Mouse (Mus musculus) urinary bladder, postnatal 36 days (tissue): ENCODE data around the gene Fig4.
A peak's percentile ranks its signal among the peaks of the same experiment; 100 is the strongest.

ENCODE experiments used
- DNase-seq, 2 experiments: peaks; one replicate each; pipeline ENCODE4 v3.0.0; 2022; ENCODE audit warnings: low spot score in 2 of 2, mixed read lengths in 1 of 2

Fig4 gene

GRCm38 (mm10) chr10:41261218-41261617 is 41.8 kb downstream of the Fig4 start:
- no peak for DNase-seq

DNA sequence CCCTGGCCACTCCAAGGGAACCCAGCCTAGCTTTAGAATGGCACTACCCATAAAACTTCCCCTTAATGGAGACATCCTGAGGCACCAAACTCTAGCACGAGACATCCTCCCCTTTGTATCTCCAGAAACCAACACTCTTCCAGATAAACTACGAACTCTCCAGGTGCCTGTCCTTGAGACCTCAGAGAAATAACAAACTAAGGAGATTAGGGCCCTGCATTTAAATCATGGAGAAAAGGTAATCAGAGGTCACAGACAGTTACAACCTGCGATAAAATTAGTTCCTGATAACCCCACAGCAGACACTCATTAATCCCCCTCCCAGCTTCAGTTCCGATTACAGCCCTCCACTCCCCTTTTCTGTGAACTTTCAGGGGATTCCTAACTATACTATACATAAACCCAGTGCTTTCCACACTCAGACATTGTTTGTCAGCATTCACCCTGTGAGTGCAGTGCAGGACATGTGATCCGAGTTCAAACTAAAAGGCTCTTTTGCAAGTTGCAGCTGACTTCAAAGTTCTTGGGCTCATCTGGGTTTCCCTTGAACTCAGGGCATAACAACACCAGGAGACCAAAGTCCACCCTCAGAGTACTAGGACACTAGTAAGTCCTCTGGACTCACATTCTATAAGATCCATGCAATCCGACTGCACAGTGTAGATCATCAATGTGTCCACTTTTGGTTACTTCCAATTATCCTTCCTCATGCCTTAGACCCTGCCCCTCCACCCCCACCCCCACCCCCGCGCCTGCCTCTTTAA is 42.6 kb downstream of the Fig4 start:
- no peak for DNase-seq

DNA sequence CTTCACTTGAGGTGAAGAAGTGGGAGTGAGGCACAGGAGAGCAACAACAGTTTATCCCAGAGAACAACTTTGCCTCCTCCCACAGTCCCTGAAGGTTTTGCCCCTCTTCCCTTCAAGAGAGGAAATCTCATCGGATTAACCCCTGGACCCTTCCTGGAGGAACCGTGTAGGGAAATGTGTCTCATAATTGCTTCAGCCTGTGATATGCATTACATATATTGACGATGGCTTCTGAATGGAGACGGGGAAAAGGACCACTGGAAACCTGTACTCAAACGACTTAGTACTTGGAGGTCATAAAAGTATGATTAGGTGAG is 52.4 kb downstream of the Fig4 start:
- no peak for DNase-seq

DNA sequence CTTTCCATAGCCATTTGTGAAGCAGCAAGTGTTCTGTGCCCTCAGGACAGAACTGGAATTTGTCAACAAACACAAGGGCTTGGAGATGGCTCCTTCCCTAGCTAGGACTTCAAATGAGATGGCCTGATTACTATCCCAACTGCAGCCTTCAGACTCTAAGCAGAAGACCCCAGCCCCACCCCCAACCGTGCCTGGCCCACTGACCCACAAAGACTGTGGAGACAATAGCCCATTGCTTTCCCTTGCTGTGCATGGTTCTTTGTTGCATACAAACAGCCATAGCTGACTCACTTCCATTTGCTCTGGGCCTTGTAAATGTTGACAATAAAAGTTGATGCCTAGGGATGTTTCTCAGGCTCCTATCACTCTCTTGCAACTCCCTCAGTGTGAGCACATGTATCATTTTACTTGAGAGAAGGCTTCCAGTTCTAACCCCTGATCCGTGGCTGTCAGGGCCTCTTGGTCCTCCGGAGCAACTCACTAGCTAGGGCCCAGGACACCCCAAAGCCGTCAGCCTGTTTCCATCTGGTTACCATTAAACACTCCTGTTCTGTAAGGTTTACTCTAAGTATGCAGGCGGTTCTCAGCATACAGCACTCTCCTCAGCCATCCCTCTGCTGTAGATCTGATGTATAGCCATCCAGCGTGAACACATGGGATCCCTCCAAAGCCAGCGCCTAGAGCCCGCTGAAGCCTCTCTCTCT is 52.9 kb downstream of the Fig4 start:
- no peak for DNase-seq

DNA sequence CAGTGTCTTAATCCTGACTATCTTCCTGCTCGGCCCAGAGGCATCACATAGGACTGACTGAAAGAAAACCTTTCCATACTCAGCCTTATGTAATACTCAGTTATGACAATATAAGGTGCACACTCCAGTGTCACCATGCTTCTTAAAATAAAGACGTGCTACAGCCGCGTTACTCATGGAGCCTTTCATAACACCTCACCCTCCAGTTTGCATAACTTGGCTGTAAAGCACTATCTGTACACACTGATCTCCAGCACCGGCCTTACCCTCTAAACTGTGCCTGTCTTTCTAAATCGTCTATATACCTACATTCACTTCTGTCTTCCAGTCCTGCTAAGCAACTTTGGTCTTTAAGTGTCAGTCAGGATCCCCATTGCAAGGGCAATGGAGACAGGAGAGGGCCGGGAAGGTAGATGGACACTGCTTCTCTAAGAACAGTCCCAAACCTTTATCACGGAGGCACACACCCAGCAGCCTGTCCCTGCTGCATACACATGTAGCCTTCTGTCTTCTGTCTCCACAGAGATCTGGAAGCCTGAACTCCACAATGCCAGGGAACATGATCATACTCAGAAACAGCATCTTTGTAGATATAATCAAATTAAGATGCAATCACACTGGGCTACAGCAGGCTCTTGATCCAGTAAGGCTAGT is 53.9 kb downstream of the Fig4 start:
- no peak for DNase-seq

GRCm38 (mm10) chr10:41247800-41248473 is 55.1 kb downstream of the Fig4 start:
- DNase-seq = no peak

DNA sequence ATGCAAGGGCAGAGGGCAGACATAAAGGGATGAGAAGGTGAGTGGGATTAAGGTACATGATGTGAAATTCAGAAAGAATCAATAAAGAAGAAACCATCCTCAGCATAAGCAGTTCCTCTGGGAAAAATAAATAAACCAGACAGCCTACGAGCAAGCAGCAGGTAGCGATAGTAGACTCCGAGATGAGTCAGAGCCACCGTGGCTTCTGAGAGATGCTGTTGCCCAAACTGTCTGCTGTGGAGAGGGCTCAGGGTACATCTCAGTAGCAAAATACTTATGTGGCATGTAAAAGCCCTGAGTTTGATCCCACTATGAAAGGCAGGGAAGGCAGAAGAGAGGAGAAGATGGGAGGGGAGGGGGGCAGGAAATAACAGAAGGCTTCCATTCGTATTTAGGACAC is 56.9 kb downstream of the Fig4 start:
- no peak for DNase-seq

DNA sequence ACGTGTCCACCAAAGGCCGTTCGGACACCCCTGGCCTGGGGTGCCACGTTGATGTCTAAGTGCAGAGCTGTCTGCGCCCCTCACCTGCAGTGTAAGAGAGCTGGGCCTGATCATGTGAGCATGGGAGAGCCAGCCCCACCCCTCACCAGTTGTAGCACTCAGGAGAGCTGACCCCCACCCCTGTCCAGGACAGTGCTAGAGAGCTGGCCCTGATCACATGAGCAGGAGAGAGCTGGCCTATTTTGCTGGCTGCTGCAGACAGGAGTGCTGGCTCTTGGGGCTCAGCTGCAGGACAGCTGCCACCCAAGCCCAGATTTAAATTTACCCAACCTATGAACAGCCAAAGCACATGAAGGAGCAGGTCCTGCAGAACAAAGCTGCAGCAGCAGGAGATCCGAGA is 57.6 kb downstream of the Fig4 start:
- DNase-seq = no peak

- no peak for DNase-seq
Observed at GRCm38 (mm10) chr10:41245028-41245427, 58.0 kb downstream of the Fig4 start.

GRCm38 (mm10) chr10:41243930-41244329 is 59.1 kb downstream of the Fig4 start:
- DNase-seq = no peak

DNA sequence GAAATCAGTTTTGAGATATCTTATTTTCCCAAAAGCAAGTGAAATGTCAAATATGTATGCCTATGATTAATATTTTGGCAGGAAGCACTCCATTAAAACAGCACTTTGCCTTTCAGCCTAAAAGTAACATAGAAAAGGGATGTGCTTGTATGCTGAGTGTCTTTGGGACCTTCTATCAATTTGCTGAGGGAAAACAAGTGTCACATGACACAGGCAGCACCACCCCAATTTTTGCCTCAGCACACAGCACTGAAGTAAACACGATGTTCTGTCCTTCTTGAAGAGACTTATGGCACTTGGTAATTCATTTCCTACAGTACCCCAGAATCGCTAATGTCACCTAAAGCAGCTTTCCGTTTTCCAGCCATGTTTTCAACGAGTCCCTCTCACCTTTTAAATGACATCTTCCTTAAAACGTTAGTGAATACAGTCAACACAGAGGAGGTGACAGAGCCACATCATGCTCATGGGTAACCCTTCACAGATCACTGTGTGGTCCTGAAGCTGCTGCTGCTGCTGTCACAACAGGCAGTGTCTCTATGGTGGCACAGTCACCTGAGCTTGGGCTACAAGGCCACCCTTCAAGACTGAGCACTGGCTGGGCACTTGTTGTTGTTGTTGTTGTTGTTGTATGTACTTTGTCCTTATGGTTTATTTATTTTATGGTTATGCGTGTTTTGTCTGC is 61.4 kb downstream of the Fig4 start:
- no peak for DNase-seq

DNA sequence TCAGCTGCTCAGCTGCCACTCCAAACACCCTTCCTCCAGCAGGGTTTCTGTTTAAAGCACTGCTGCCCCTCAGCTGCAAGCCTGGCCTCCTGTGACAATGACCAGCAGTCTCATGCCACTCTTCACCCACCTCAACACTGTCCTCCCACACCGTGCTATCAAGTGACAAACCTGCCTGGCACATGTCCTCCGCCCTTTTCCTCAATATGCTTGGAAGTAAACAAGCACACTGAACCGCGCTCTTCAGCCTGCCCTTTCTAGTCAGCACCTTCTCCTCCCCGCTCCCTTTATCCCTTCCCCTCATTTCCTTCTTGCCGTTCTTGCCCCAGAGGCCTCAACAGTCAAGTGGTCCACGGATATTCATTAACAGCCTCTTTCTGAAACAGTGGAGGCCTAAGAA is 62.0 kb downstream of the Fig4 start:
- DNase-seq = no peak

- no peak for DNase-seq
Observed at GRCm38 (mm10) chr10:41236020-41236419, 67.0 kb downstream of the Fig4 start.

DNA sequence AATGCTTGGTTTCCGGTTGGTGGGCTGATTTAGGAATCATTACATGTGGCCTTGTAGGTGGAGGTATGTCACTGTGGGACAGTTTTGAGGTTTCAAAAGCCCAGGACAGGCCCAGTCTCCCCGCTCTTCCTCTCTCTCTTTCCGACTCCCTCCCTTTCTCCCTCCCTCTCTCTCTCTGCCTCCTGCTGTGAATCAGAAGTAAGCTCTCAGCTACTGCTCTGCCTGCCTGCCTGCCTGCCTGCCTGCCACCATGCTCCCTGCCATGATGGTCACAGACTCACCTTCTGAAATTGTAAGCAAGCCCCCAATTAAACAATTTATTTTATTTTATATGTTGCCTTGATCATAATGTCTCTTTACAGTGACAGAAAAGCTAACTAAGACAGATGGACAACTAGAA is 67.5 kb downstream of the Fig4 start:
- no peak for DNase-seq

GRCm38 (mm10) chr10:41235159-41235558 is 67.9 kb downstream of the Fig4 start:
- DNase-seq = no peak

DNA sequence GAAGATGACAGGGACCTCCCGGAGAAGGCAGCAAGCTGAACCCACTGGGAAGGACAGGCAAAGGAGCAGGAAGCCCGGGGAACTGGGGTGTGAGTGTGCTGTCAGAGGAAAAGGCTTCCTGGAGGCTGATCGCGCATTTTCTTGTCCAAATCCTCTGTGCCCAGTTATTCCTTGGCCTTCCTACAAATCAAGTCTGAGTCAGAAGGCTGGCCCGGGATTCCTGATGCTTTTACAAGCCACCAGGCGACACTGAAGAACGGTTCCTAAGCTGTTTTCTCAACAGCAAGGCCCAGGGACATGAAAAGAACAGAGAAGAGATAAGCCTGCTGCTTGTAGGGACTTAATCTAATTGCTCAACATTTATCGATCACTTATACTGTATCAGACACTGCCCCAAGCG is 68.5 kb downstream of the Fig4 start:
- DNase-seq = peak in 1 of 2 experiments; percentile 5

GRCm38 (mm10) chr10:41233140-41233539 is 69.9 kb downstream of the Fig4 start:
- DNase-seq = no peak

GRCm38 (mm10) chr10:41231163-41231835 is 71.8 kb downstream of the Fig4 start:
- DNase-seq = no peak

- DNase-seq = no peak
Observed at GRCm38 (mm10) chr10:41227626-41228025, 75.4 kb downstream of the Fig4 start.

GRCm38 (mm10) chr10:41223499-41223898 is 79.6 kb downstream of the Fig4 start:
- DNase-seq = no peak

DNA sequence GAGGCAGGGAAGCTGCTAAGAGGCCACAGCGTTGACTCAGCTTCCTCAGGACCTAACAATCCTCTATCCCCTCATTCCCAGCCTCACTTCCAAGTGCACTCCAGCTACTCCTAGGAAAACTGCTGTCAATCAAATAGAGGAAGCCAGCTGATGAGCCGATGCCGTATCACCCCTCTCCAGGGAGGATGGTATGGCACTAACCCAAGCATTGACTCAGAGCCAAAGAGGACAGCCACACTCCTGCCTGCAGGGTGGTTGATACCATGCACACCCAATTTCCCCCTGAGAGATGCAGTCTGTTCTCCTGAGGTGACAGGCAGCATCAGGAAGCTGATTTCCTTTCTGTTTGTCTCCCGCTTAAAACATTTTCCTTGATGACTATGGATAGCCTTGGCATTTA is 81.9 kb downstream of the Fig4 start:
- no peak for DNase-seq
